19 mouse cellular contexts compared by ENCODE assay signal in the genomic region with DNA sequence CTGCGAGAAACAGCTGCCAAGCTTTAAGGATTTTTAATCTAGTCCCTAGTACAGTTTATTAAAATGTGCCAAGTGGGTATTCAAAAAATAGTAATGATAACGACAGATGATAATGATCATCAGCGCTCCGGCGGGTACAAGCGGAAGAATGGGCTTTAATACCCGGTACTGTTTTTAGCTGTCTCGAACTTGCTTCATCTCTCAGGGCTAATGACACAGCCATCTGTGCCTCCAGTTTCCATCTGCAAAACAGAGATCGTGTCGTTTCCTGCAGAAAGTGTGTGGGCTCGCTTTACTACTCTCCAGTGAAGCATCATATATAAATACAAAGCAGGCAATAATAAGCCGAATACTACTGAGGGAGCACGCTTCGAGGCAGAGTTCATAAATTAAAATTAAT. TPM values are rescaled to one million over a fixed set of nuclear protein-coding genes. Genes with fewer than 3 reads are reported as not detected.
DNase-seq lines count a peak whose midpoint lies in the region; ATAC-seq and TF ChIP-seq lines count a peak whose summit lies in the region.
"Had no signal": no experiment of that assay in that cellular context is flagged by ENCODE, and none has a peak within 500 bp of the region (broad histone marks: within the 10 kb centered on the region; RNA-seq: fewer than 3 reads in every experiment).

No protein-coding gene starts in this region.

- no peak overlapping the region; the same call in 1 of the 2 replicates for H3K9ac ChIP-seq in forebrain, embryonic 15.5 days (replicated peaks)
- H3K9ac ChIP-seq in midbrain, embryonic 15.5 days: no peak overlapping the region
- no peak overlapping the region for H3K9ac ChIP-seq in midbrain, embryonic 14.5 days (replicated peaks; ENCODE audit: low read length)
- H3K9ac ChIP-seq: embryonic facial prominence, embryonic 13.5 days; heart, embryonic 13.5 days; limb, embryonic 15.5 days; liver, postnatal 0 days; neural tube, embryonic 12.5 days had no signal

- ATAC-seq in forebrain, embryonic 15.5 days (replicated peaks): peak; percentile 57; the same call in 1 of the 2 replicates
- ATAC-seq in midbrain, embryonic 15.5 days (replicated peaks): 0 out of 2 replicates have a peak, but pooled peaks have one; percentile 37
- no peak for ATAC-seq in midbrain, embryonic 14.5 days (ENCODE audit: low FRiP score, low TSS enrichment)
- ATAC-seq: intestine, postnatal 0 days; liver, postnatal 0 days; Patski had no signal

- H3K4me1 ChIP-seq in forebrain, embryonic 15.5 days: peaks cover 14% of the 10 kb centered on the region
- H3K4me1 ChIP-seq in forebrain, embryonic 10.5 days: peaks cover 10% of the 10 kb centered on the region
- 0 out of 2 replicates have a peak, but pooled peaks cover 3% of the 10 kb centered on the region for H3K4me1 ChIP-seq in midbrain, embryonic 15.5 days
- H3K4me1 ChIP-seq in midbrain, embryonic 14.5 days (ENCODE audit: control insufficient read depth, insufficient read depth, low read length): 0 out of 2 replicates have a peak, but pooled peaks cover 4% of the 10 kb centered on the region
- H3K4me1 ChIP-seq: embryonic facial prominence, embryonic 13.5 days; heart, embryonic 13.5 days; limb, embryonic 15.5 days; neural tube, embryonic 12.5 days had no signal

- DNase-seq in forebrain, embryonic 10.5 days (ENCODE audit: extremely low spot score, low spot score): no peak
- DNase-seq in midbrain, embryonic 14.5 days: no peak
- DNase-seq in layer of hippocampus, adult 2 months (ENCODE audit: low spot score in 2 of 2): peak; percentile 52 to 74
- DNase-seq in right cerebral cortex, postnatal 25 days: peak; percentile 32
- no peak for DNase-seq in cerebellum, postnatal 14 days
- DNase-seq in kidney, postnatal 4 days: no peak
- DNase-seq: cerebellum, adult 11-12 months; liver, postnatal 0 days; lung, postnatal 4 days; thymus, postnatal 4 days had no signal

- no peak overlapping the region for H3K4me3 ChIP-seq in forebrain, embryonic 15.5 days
- H3K4me3 ChIP-seq in forebrain, embryonic 10.5 days: no peak overlapping the region
- no peak overlapping the region for H3K4me3 ChIP-seq in midbrain, embryonic 15.5 days
- no peak overlapping the region for H3K4me3 ChIP-seq in midbrain, embryonic 14.5 days (replicated peaks; ENCODE audit: low read depth, low read length)
- peak overlapping the region; percentile 6; the same call in 1 of the 2 replicates for H3K4me3 ChIP-seq in layer of hippocampus, adult 2 months
- H3K4me3 ChIP-seq: embryonic facial prominence, embryonic 13.5 days; heart, embryonic 13.5 days; limb, embryonic 15.5 days; neural tube, embryonic 12.5 days had no signal

- WGBS in forebrain, embryonic 15.5 days: 42% methylated on average over 14 of the region's 14 CpGs
- WGBS in forebrain, embryonic 10.5 days: 93% methylated on average over 14 of the region's 14 CpGs
- WGBS in midbrain, embryonic 15.5 days: 61% methylated on average over 14 of the region's 14 CpGs
- WGBS in midbrain, embryonic 14.5 days: 76% methylated on average over 14 of the region's 14 CpGs

- H3K4me2 ChIP-seq in forebrain, embryonic 15.5 days (replicated peaks): peak overlapping the region; percentile 16
- H3K4me2 ChIP-seq in midbrain, embryonic 15.5 days: no peak overlapping the region
- H3K4me2 ChIP-seq in midbrain, embryonic 14.5 days (ENCODE audit: low read length): no peak overlapping the region
- H3K4me2 ChIP-seq: embryonic facial prominence, embryonic 13.5 days; heart, embryonic 13.5 days; limb, embryonic 15.5 days; neural tube, embryonic 12.5 days had no signal

- H3K27me3 ChIP-seq in forebrain, embryonic 15.5 days: no peaks in the 10 kb centered on the region
- no peaks in the 10 kb centered on the region for H3K27me3 ChIP-seq in forebrain, embryonic 10.5 days (ENCODE audit: poor library complexity, severe bottlenecking)
- no peaks in the 10 kb centered on the region for H3K27me3 ChIP-seq in midbrain, embryonic 15.5 days (replicated peaks)
- H3K27me3 ChIP-seq in midbrain, embryonic 14.5 days (ENCODE audit: control insufficient read depth, insufficient read depth, low read length): no peaks in the 10 kb centered on the region
- H3K27me3 ChIP-seq: embryonic facial prominence, embryonic 13.5 days; heart, embryonic 13.5 days; limb, embryonic 15.5 days; neural tube, embryonic 12.5 days had no signal

- TF ChIP-seq CTCF in layer of hippocampus, adult 2 months (conservative IDR thresholded peaks at IDR 0.05): no peak

- peak overlapping the region; percentile 78 for H3K27ac ChIP-seq in forebrain, embryonic 15.5 days (replicated peaks)
- H3K27ac ChIP-seq in forebrain, embryonic 10.5 days: no peak overlapping the region
- no peak overlapping the region for H3K27ac ChIP-seq in midbrain, embryonic 15.5 days
- H3K27ac ChIP-seq in midbrain, embryonic 14.5 days (replicated peaks; ENCODE audit: low read depth, low read length): no peak overlapping the region
- H3K27ac ChIP-seq in layer of hippocampus, adult 2 months: peak overlapping the region; percentile 28; the same call in 1 of the 2 replicates
- H3K27ac ChIP-seq: embryonic facial prominence, embryonic 13.5 days; heart, embryonic 13.5 days; kidney, postnatal 0 days; limb, embryonic 15.5 days; neural tube, embryonic 12.5 days had no signal

- H3K36me3 ChIP-seq in forebrain, embryonic 15.5 days: no peaks in the 10 kb centered on the region
- no peaks in the 10 kb centered on the region for H3K36me3 ChIP-seq in forebrain, embryonic 10.5 days (replicated peaks)
- no peaks in the 10 kb centered on the region for H3K36me3 ChIP-seq in midbrain, embryonic 15.5 days (replicated peaks)
- no peaks in the 10 kb centered on the region for H3K36me3 ChIP-seq in midbrain, embryonic 14.5 days (ENCODE audit: control insufficient read depth, insufficient read depth, low read length)
- H3K36me3 ChIP-seq: embryonic facial prominence, embryonic 13.5 days; heart, embryonic 13.5 days; limb, embryonic 15.5 days; neural tube, embryonic 12.5 days had no signal

- H3K9me3 ChIP-seq in forebrain, embryonic 15.5 days: no peaks in the 10 kb centered on the region
- H3K9me3 ChIP-seq in forebrain, embryonic 10.5 days: no peaks in the 10 kb centered on the region
- no peaks in the 10 kb centered on the region for H3K9me3 ChIP-seq in midbrain, embryonic 15.5 days
- H3K9me3 ChIP-seq in midbrain, embryonic 14.5 days (ENCODE audit: control insufficient read depth, low read length): no peaks in the 10 kb centered on the region
- H3K9me3 ChIP-seq: embryonic facial prominence, embryonic 13.5 days; heart, embryonic 13.5 days; limb, embryonic 15.5 days; neural tube, embryonic 12.5 days had no signal

RNA-seq across cellular contexts. Expression of a gene that starts 13.4 kb away (rescaled TPM):
- 3.3 TPM in 2 replicates for polyA plus RNA-seq in forebrain, embryonic 15.5 days (2015; fragmentation: Nextera tagmentation; extraction: Ambion mirVana)
- 2.4 and 2.5 TPM in 2 replicates for polyA plus RNA-seq in forebrain, embryonic 10.5 days (2016; fragmentation: Nextera tagmentation; extraction: Ambion mirVana)
- 3.0 and 3.1 TPM in 2 replicates for polyA plus RNA-seq in midbrain, embryonic 15.5 days (2015; fragmentation: Nextera tagmentation; extraction: Ambion mirVana)
- polyA plus RNA-seq in midbrain, embryonic 14.5 days (2014; fragmentation: Nextera tagmentation; extraction: Ambion mirVana): 3.2 and 3.5 TPM in 2 replicates
- total RNA-seq in layer of hippocampus, adult 2 months (2021): 1 to 10 TPM in 1 of 2 experiments, under 1 TPM in 1; 0.98 to 1.0 TPM
- polyA plus RNA-seq: heart, embryonic 13.5 days had no signal

Comparison
In these comparisons a context has a peak if more than half of its experiments do, and no peak if none do; other contexts are left out.
1. H3K27ac ChIP-seq: peak in forebrain, embryonic 15.5 days (single experiment) and layer of hippocampus, adult 2 months (single experiment); none in forebrain, embryonic 10.5 days (single experiment), midbrain, embryonic 15.5 days (single experiment) and midbrain, embryonic 14.5 days (single experiment).
2. DNase-seq: peak in layer of hippocampus, adult 2 months (2 of 2) and right cerebral cortex, postnatal 25 days (single experiment); none in forebrain, embryonic 10.5 days (single experiment), midbrain, embryonic 14.5 days (single experiment), cerebellum, postnatal 14 days (0 of 2) and kidney, postnatal 4 days (0 of 2).